Mouse (Mus musculus): ENCODE measurements around the gene Tmem63a.
"Not testable (repeated sequence)": the region's sequence is repeated elsewhere in the genome, so short reads cannot be mapped to it uniquely, and the experiment has no call there.

Tmem63a gene

GRCm38 (mm10) chr1:180942166-180943031, at the start of gene Tmem63a:
Gene Tmem63a, plus strand, starts transcription at chr1:180942344.
- peak; percentile 89 for DNase-seq (ENCODE audit: low spot score)

- DNase-seq (ENCODE audit: low spot score) = no peak
These were observed 49.3 kb upstream of the Tmem63a start, which contains the start of gene Lefty2 for GRCm38 (mm10) chr1:180892808-180893207. Gene Lefty2, plus strand, starts transcription at chr1:180893108.

- not testable (repeated sequence) for DNase-seq (ENCODE audit: low spot score)
These were observed 47.8 kb upstream of the Tmem63a start for GRCm38 (mm10) chr1:180894088-180894987.

- peak; percentile 66 for DNase-seq (ENCODE audit: low spot score)
These were observed 41.0 kb upstream of the Tmem63a start for GRCm38 (mm10) chr1:180901107-180901506.

GRCm38 (mm10) chr1:180902915-180903314, 39.2 kb upstream of the Tmem63a start:
- DNase-seq (ENCODE audit: low spot score) = no peak

- DNase-seq (ENCODE audit: low spot score) = no peak
These were observed 38.5 kb upstream of the Tmem63a start for GRCm38 (mm10) chr1:180903666-180904038.

DNA sequence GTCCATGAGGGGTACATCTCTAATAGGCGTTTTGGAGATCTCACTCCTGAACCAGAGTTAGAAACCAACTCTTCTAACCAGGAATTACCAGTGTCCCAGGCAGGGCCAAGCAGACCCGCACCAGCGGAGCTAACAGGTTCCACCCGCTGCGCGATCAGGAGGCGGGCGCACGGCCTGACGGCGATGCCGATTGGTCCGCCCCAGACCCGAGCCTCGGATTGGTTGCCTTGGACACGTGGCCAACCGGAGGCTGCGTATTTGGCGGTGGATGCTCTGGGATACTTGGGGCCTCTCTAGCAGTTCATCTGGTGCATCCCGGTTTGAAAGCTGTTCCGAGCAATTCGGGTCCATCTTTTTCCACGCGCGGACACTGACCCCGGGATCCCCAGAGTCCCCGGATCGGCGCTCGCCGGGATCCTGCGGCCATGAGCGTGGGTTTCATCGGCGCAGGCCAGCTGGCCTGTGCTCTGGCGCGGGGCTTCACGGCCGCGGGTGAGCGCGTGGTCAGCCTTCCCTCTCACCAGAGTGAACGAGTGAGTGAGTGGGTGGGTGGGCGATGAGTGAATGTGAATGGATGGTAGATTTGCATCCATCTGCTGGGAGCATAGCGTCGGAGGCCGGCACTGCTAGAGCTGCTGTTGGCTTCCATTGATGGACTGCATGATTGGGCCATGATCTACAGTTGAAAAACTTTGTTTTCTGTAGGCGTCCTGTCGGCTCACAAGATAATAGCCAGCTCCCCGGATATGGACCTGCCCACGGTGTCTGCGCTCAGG, 37.9 kb upstream of the Tmem63a start, which contains the start of gene Pycr2:
Pycr2 (plus strand) TSS at position 255 of the 776 bp plus-strand sequence.
- peak; percentile 95 for DNase-seq (ENCODE audit: low spot score)

DNA sequence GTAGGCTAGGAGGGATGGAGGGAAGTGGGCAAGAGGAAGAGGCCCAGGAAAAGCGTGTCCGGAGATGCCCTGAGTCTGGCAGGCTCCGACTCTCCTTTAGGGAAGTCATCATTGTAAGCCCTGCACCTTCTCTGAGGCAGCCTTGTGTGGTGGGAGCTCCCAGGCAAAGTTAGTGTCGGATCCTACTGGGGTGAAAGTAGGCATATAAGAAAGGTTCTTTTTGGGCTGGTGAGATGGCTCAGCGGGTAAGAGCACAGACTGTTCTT, 37.4 kb upstream of the Tmem63a start:
- DNase-seq (ENCODE audit: low spot score) = no peak

GRCm38 (mm10) chr1:180905307-180905706, 36.8 kb upstream of the Tmem63a start:
- DNase-seq (ENCODE audit: low spot score) = no peak

GRCm38 (mm10) chr1:180905876-180906275, 36.3 kb upstream of the Tmem63a start:
- no peak for DNase-seq (ENCODE audit: low spot score)

DNA sequence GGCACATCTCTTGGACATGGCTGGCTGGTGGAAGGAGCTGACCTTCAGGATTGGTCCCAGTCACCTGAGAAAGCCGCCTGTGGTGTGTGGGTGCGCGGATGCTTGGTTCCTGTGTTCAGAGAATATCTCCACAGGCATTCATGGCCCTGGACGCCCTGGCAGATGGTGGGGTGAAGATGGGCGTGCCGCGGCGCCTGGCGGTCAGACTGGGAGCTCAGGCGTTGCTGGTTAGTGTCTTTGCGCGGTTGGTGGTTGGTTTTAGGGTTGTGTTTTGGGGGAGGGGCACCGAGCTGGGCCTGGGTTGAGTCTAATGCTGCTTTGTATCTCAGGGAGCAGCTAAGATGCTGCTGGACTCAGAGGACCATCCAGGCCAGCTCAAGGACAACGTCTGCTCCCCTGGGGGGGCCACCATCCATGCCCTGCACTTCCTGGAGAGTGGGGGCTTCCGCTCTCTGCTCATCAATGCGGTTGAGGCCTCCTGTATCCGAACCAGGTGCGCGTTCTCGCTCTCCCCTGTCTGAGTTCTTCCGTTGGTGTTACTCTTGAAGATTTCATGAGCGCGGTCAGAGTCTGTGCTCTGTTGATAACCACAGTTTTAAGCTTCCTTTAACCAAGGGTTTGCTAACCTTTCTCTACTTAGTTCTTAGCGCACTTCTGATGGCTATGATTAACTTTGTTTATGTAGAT, 35.5 kb upstream of the Tmem63a start:
- DNase-seq (ENCODE audit: low spot score) = no peak

DNA sequence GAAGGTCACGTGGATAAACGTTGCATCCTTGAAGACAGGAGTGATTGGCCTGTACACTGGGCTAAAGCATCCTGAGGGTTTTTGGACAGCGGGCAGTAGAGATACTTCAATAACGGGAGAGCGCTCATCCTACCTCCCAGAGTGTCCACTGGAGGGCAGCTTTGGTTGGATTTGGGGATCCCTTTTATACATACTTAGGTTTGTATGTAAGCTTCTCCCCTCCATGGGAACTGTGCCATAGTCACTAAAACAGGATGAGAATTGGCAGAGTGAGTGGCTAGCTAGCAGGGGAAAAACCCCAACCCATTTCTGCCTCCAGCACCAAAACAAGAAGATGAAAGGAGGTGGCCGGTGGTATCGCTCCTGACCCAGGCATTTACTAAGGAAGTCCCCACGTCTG, 31.0 kb upstream of the Tmem63a start:
- DNase-seq (ENCODE audit: low spot score) = no peak

DNA sequence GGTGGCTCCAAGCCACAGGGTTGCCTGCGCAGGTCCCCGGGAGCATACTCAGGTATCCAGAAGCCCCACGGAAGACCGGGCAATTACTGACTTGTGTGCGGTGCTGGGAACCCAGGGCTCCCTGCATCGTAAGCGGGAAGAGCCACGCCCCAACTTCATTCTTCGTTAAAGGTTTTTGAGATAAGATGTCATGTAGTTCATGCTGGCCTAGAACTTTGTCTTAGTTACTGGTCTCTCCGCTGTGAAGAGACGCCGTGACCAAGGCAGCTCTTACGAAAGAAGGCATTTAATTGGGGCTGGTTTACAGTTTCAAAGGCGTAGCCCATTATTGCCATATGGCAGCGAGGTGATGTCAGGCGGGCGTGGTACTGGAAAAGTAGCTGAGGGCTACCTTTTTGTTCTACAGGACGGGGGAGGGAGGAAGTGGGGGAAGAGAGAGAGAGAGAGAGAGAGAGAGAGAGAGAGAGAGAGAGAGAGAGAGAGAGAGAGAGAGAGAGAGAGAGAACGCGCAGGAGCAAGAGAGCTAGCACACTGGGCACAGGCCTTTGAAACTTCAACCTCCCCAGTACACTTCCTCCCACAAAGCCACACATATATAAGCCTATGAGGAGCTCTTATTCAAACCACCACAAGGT, 30.4 kb upstream of the Tmem63a start:
- peak; percentile 36 for DNase-seq (ENCODE audit: low spot score)

GRCm38 (mm10) chr1:180912792-180913191, 29.4 kb upstream of the Tmem63a start:
- no peak for DNase-seq (ENCODE audit: low spot score)

GRCm38 (mm10) chr1:180913797-180914196, 28.3 kb upstream of the Tmem63a start:
- no peak for DNase-seq (ENCODE audit: low spot score)

GRCm38 (mm10) chr1:180916425-180916824, 25.7 kb upstream of the Tmem63a start:
- DNase-seq (ENCODE audit: low spot score) = no peak

DNA sequence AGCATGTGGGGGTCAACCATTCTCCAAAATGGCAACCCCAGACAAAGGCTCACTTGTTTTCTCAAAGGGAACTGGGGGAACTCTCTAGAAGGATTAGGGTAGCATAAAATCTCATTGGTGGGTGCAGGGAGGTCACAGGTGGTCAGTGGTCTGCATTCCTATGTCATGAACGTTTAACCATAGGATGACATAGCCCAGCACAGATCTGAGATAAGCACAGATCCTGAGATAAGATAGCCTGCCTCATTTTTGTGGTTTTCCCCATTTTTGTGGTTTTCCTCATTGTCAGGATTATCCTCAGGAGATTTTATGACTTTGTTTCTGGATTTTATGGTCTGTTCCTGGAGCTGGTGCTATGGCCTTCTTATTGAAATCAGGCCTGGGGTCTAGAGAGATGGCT, 25.1 kb upstream of the Tmem63a start:
- no peak for DNase-seq (ENCODE audit: low spot score)

DNA sequence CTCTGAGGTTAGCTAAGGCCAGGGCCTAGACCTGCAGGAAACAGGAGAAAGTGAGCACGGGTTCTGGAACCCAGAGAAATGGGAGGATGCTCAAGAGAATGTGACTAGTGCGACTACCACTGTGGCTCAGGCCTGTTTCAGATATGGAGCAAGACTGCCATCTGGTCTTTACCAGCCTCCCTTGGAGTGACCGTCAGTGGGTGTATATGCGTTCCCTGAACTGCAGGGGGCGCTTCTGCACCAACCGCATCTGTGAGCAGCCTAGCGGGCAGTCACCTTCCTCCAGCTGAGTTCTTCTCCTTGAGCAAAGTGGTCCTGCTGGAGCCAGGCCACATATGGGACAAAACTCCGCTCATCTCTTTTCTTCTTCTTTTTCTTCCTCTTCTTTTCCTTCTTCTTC, 22.5 kb upstream of the Tmem63a start:
- DNase-seq (ENCODE audit: low spot score) = no peak

GRCm38 (mm10) chr1:180922273-180923048, 19.7 kb upstream of the Tmem63a start:
- no peak for DNase-seq (ENCODE audit: low spot score)

DNA sequence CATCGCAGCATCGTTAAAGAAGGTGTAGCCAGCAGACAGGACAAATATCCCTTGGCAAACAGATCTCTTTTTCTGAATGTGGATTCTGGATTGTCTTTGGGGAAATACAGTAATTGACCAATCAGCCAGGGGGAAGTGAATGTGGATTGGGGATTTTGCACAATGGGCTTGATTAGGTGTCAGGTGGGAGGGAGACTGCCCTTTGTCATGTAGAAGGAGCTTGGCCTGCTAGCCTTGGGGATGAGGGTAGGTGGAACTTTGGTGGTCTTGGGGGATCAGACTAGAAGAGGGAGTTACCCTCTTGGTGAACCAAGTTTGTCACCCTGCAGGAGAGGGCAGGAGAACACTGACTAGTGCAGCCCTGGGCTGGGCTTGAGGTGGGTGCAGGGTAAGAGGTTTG, 17.4 kb upstream of the Tmem63a start:
- DNase-seq (ENCODE audit: low spot score) = no peak

Data from lung, postnatal 25 days (tissue).